Mouse (Mus musculus) kidney, adult 11 months (tissue): ENCODE data around the gene Mfap1b.

Experiments
- DNase-seq: peaks from one replicate; pipeline ENCODE4 v3.0.0; 2022

Mfap1b gene

DNA sequence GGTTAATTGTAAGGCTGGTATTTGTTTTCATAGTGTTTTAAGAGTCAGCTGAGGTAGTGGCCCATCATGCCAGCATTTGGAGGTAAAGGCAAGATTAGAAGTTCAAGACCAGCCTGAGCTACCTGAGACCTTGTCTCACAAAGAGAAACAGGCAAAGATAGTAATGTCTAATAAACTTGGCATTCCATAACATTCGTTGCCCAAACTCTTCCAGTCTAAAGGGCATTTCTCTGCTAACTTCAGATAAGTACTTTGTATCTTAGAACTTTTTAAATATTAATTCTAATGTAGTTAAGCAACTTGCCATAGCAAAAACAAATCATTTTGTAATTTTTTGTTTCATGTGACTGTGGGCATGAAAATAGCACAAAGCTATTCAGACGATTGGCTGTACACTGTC is 50.7 kb downstream of the Mfap1b start:
- DNase-seq = no peak

DNA sequence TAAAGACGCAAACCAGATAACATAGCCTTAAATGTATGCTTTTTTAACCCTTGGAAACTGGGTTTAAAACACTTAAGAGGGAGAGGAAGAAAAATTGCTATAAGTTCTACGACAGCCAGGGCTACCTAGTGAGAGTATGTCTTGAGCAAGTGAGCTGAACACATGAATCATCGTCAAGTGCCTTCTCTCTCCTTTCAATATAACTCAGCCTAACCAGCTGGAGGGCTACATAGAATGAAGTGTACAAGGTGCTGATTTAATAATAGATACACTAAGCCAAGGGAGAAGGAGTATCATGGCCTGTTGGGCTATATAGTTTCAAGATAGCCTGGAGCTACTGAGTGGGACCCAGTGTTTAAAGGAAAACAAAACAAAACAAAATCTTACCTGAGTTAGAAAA is 55.4 kb downstream of the Mfap1b start:
- no peak for DNase-seq

- DNase-seq = no peak
Measured at GRCm38 (mm10) chr2:121416356-121416755, 57.5 kb downstream of the Mfap1b start.

DNA sequence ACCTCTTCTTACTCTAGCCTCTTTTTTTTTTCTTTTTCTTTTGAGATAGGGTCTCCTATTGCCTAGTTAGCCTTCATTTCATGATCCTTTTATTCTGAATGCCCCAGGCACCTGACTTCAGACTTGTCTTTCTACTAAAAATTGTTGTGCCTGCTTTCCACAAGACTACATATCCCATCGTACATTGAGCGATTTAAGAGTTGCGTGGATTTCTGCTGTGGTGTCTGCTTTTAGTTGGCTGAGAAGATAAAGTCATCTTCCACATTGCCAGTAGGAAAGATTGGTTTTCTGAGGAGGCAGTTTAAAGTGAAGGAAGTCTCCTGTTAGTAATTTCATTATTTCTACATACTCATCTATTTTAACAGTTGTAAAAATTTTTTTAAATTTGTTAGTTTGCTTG is 58.3 kb downstream of the Mfap1b start:
- DNase-seq = no peak

GRCm38 (mm10) chr2:121415103-121415502 is 58.8 kb downstream of the Mfap1b start:
- no peak for DNase-seq

GRCm38 (mm10) chr2:121414139-121414685 is 59.7 kb downstream of the Mfap1b start:
- peak; percentile 37 for DNase-seq

DNA sequence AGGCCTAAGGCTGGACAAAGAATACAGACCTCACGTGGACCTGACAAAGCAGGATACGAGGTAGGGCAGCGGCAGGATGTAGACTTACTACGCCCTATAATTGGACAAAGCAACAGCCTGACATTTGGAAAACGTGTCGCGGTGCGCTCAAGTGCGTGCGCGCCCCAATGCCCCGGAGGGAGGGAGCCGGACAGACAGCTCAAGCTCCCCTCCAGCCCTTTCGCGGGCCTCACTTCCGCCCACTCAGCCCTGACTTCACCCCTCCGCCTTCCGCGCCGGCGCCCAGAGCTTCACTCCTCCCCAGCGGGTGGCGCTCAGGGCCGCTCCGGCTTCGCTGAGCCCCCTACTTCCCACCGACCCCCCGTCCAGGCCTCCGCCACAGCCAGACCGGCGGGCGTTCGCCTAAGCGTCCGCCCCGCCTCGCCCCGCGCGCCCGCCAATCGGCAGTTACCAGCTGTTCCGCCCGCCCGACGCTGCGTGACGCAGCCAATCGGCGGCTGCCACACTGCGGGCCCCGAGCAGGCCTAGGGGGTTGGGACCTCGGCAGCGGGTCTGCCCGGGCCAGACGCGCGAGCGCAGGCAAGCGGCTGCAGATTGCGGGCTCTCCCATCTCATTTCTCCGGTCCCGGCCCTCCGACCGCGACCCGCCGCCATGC is 60.4 kb downstream of the Mfap1b start, which contains the start of the genes Pdia3 and Catsper2:
TSS of gene Pdia3 (plus strand) at position 389 of the 656 bp plus-strand sequence.
TSS of gene Catsper2 (minus strand) at position 406 of the 656 bp plus-strand sequence.
- peak; percentile 96 for DNase-seq

DNA sequence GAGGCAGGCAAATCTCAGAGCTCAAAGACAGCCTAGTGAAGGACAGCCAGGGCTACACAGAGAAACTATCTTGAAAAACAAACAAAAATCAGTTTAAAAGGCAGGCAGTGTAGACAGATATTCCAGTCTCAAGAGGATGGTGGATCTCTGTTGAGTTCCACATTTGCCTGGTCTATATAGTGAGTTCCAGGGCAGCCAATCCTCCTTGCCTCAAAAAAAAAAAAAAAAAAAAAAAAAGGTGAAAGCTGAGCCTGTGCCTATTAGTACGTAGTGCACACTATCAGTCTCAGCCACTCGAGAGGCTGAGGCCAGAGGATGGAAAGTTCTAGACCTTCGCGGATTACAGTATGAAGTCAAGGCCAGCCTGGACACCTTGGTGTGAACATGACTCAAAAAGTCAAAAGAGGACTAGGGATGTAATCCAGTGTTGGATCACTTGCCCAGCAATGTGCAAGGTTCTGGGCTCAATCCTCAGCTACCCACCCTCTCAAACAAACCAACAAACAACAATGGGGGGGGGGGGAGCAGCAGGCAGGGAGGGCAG is 61.0 kb downstream of the Mfap1b start:
- no peak for DNase-seq
